Comparison of ENCODE assay signal across 8 mouse cellular contexts in the genomic region with DNA sequence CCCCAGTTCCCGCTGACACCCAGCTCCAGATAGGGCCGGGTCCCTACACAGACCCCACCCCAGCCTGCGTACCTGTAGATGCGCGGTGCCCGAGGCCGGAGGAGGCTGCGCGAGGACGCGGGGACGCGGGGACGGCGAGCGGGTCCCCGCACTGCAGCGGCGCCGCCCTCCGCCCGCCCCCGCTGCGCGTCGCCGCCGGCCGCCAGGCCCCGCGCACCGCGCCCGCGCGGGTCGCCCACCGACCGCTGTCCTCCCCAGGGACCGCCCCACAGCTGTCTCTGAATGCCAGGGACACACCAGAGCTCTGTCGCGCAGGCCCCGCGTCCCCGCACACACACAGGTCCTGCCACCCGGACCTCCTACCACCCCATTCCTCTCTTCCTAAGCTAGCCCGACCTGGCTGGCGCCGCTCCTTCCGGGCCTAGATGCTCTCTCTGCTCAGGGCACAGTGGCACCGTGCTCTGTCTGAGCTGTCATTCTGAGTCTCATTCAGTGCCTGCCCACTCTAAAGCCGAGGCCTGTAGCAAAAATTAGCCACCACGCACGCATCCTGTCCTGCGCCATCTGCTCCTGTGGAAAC. TPM values are rescaled to one million over a fixed set of nuclear protein-coding genes. Genes with fewer than 3 reads are reported as not detected.
A peak's percentile ranks its signal among the peaks of the same experiment; 100 is the strongest.
DNase-seq lines count a peak whose midpoint lies in the region; ATAC-seq lines count a peak whose summit lies in the region.

No protein-coding gene starts in this region.

- no peak overlapping the region for H3K27ac ChIP-seq in kidney, embryonic 14.5 days (ENCODE audit: low read depth, low read length)
- no peak overlapping the region for H3K27ac ChIP-seq in brown adipose tissue, adult 24 weeks (replicated peaks; ENCODE audit: low read depth, low read length)
- H3K27ac ChIP-seq in forebrain, embryonic 11.5 days (ENCODE audit: low read depth, low read length) = no peak overlapping the region
- H3K27ac ChIP-seq in stomach, embryonic 14.5 days (ENCODE audit: low read length) = peak overlapping the region; percentile 44; the same call in 1 of the 2 replicates

- WGBS in kidney, embryonic 14.5 days = 4% methylated on average over 47 of the region's 55 CpGs
- WGBS in forebrain, embryonic 11.5 days = 3% methylated on average over 48 of the region's 55 CpGs
- 6% methylated on average over 32 of the region's 55 CpGs for WGBS in stomach, embryonic 14.5 days

- DNase-seq in kidney, adult 18-20 months = no peak
- DNase-seq in forebrain, embryonic 11.5 days (ENCODE audit: low spot score) = peak; percentile 66
- peak; percentile 37 to 56 for DNase-seq in kidney, postnatal 4 days
- peak; percentile 24 for DNase-seq in lung, postnatal 10 days
- no peak for DNase-seq in urinary bladder, postnatal 10 days (ENCODE audit: low spot score)

- peak; percentile 53 for ATAC-seq in kidney, embryonic 14.5 days (ENCODE audit: low FRiP score, low TSS enrichment)
- peak; percentile 64; the same call in 1 of the 2 replicates for ATAC-seq in forebrain, embryonic 11.5 days (replicated peaks; ENCODE audit: low FRiP score)
- ATAC-seq in stomach, embryonic 14.5 days (ENCODE audit: insufficient number of reproducible peaks, insufficient read depth, low FRiP score, low read depth) = peak; percentile 30; the same call in 1 of the 2 replicates

- 0 out of 2 replicates have a peak, but pooled peaks cover 7% of the 10 kb centered on the region for H3K27me3 ChIP-seq in kidney, embryonic 14.5 days (ENCODE audit: control insufficient read depth, insufficient read depth, low read length)
- peaks cover 5% of the 10 kb centered on the region; the same call in 1 of the 2 replicates for H3K27me3 ChIP-seq in forebrain, embryonic 11.5 days (ENCODE audit: control insufficient read depth, insufficient read depth, low read length)
- H3K27me3 ChIP-seq in stomach, embryonic 14.5 days (ENCODE audit: control insufficient read depth, insufficient read depth, low read length) = no peaks in the 10 kb centered on the region; the same call in 1 of the 2 replicates

- no peaks in the 10 kb centered on the region for H3K9me3 ChIP-seq in kidney, embryonic 14.5 days (ENCODE audit: control insufficient read depth, low read length)
- no peaks in the 10 kb centered on the region for H3K9me3 ChIP-seq in forebrain, embryonic 11.5 days (ENCODE audit: control insufficient read depth, low read length)
- no peaks in the 10 kb centered on the region for H3K9me3 ChIP-seq in stomach, embryonic 14.5 days (ENCODE audit: control insufficient read depth, low read depth, low read length)

- H3K9ac ChIP-seq in kidney, embryonic 14.5 days (ENCODE audit: low read depth, low read length) = peak overlapping the region; percentile 74
- peak overlapping the region; percentile 54 for H3K9ac ChIP-seq in forebrain, embryonic 11.5 days (ENCODE audit: low read length)
- peak overlapping the region; percentile 46 for H3K9ac ChIP-seq in stomach, embryonic 14.5 days (replicated peaks; ENCODE audit: low read depth, low read length)

- peak overlapping the region; percentile 60 for H3K4me3 ChIP-seq in kidney, embryonic 14.5 days (ENCODE audit: low read length)
- peak overlapping the region; percentile 45 for H3K4me3 ChIP-seq in brown adipose tissue, adult 24 weeks (ENCODE audit: insufficient read depth, low read depth, low read length)
- peak overlapping the region; percentile 46 for H3K4me3 ChIP-seq in forebrain, embryonic 11.5 days (ENCODE audit: low read depth, low read length)
- peak overlapping the region; percentile 54 for H3K4me3 ChIP-seq in stomach, embryonic 14.5 days (ENCODE audit: low read depth, low read length)

- H3K4me2 ChIP-seq in kidney, embryonic 14.5 days (replicated peaks; ENCODE audit: low read depth, low read length) = peak overlapping the region; percentile 94
- H3K4me2 ChIP-seq in forebrain, embryonic 11.5 days (ENCODE audit: low read depth, low read length, severe bottlenecking) = peak overlapping the region; percentile 67
- peak overlapping the region; percentile 76 for H3K4me2 ChIP-seq in stomach, embryonic 14.5 days (replicated peaks; ENCODE audit: low read depth, low read length)

- H3K36me3 ChIP-seq in kidney, embryonic 14.5 days (ENCODE audit: control insufficient read depth, insufficient read depth, low read length) = peaks cover 3% of the 10 kb centered on the region; the same call in 1 of the 2 replicates
- H3K36me3 ChIP-seq in forebrain, embryonic 11.5 days (ENCODE audit: control insufficient read depth, insufficient read depth, low read length) = no peaks in the 10 kb centered on the region
- no peaks in the 10 kb centered on the region for H3K36me3 ChIP-seq in stomach, embryonic 14.5 days (ENCODE audit: control insufficient read depth, insufficient read depth, low read length)

- peaks cover 6% of the 10 kb centered on the region; the same call in 1 of the 2 replicates for H3K4me1 ChIP-seq in kidney, embryonic 14.5 days (ENCODE audit: control insufficient read depth, insufficient read depth, low read length)
- no peaks in the 10 kb centered on the region for H3K4me1 ChIP-seq in brown adipose tissue, adult 24 weeks (ENCODE audit: control insufficient read depth, insufficient read depth, insufficient read length, low read length)
- H3K4me1 ChIP-seq in forebrain, embryonic 11.5 days (replicated peaks; ENCODE audit: control insufficient read depth, insufficient read depth, low read length) = peaks cover 2% of the 10 kb centered on the region; the same call in 1 of the 2 replicates
- H3K4me1 ChIP-seq in stomach, embryonic 14.5 days (ENCODE audit: control insufficient read depth, insufficient read depth, low read length) = peaks cover 4% of the 10 kb centered on the region; the same call in 1 of the 2 replicates

RNA-seq across cellular contexts. Expression of a gene that starts 20.1 kb away (rescaled TPM):
- 10.0 and 15.7 TPM in 2 replicates for polyA plus RNA-seq in kidney, embryonic 14.5 days (2014; fragmentation: Nextera tagmentation; extraction: Ambion mirVana)
- polyA plus RNA-seq in brown adipose tissue, adult 24 weeks (2012; ENCODE audit: insufficient read depth, insufficient read length, missing spikeins) = 1.0 and 2.3 TPM in 2 replicates
- polyA plus RNA-seq in forebrain, embryonic 11.5 days (2014; fragmentation: Nextera tagmentation; extraction: Ambion mirVana) = 10.9 and 13.0 TPM in 2 replicates
- polyA plus RNA-seq in stomach, embryonic 14.5 days (2014; fragmentation: Nextera tagmentation; extraction: Ambion mirVana) = 19.5 and 20.1 TPM in 2 replicates

RNA-seq across cellular contexts. Expression of a gene that starts 20.4 kb away (rescaled TPM):
- polyA plus RNA-seq in kidney, embryonic 14.5 days (2014; fragmentation: Nextera tagmentation; extraction: Ambion mirVana) = 9.1 and 11.5 TPM in 2 replicates
- polyA plus RNA-seq in brown adipose tissue, adult 24 weeks (2012; ENCODE audit: insufficient read depth, insufficient read length, missing spikeins) = 7.9 and 8.2 TPM in 2 replicates
- 11.5 and 11.9 TPM in 2 replicates for polyA plus RNA-seq in forebrain, embryonic 11.5 days (2014; fragmentation: Nextera tagmentation; extraction: Ambion mirVana)
- polyA plus RNA-seq in stomach, embryonic 14.5 days (2014; fragmentation: Nextera tagmentation; extraction: Ambion mirVana) = 6.4 TPM in 2 replicates

Comparison
In these comparisons a context has a peak if more than half of its experiments do, and no peak if none do; other contexts are left out.
1. DNase-seq: peak in forebrain, embryonic 11.5 days (single experiment), kidney, postnatal 4 days (2 of 2) and lung, postnatal 10 days (single experiment); none in kidney, adult 18-20 months (single experiment) and urinary bladder, postnatal 10 days (single experiment).
2. Peak in every context shown above with its lines, with median percentiles within 50 percentile points of each other: ATAC-seq, H3K4me2 ChIP-seq, H3K4me3 ChIP-seq and H3K9ac ChIP-seq.